Mouse (Mus musculus) splenic B cell, adult 2 months (primary cell): Measurements from ENCODE around the gene Entr1.

ENCODE experiments used
- DNase-seq: peaks from one replicate; pipeline ENCODE4 v3.0.0-alpha.2; 2011; ENCODE audit warnings: low read depth, low spot score
- H3K27me3 ChIP-seq: 2 replicates; pipeline ENCODE4 v1.6.1; 2012; ENCODE audit warnings: mild to moderate bottlenecking, low read length, moderate library complexity, mixed read lengths; ENCODE audit not compliant: control insufficient read depth, poor library complexity, insufficient read depth, severe bottlenecking
- H3K36me3 ChIP-seq: 2 replicates; pipeline ENCODE4 v1.6.1; 2012; ENCODE audit warnings: mild to moderate bottlenecking, low read length, moderate library complexity, mixed read lengths; ENCODE audit not compliant: control insufficient read depth, poor library complexity, insufficient read depth, severe bottlenecking

Gene Entr1

GRCm38 (mm10) chr2:26389154-26389690 lies at the start of gene Entr1, which contains the start of gene Pmpca:
TSS of gene Entr1 (minus strand) at chr2:26389316.
TSS of gene Pmpca (plus strand) at chr2:26389339.
- no peaks in the 10 kb centered on the region for H3K27me3 ChIP-seq
- DNase-seq: peak; percentile 88
- peaks cover 27% of the 10 kb centered on the region for H3K36me3 ChIP-seq

DNA sequence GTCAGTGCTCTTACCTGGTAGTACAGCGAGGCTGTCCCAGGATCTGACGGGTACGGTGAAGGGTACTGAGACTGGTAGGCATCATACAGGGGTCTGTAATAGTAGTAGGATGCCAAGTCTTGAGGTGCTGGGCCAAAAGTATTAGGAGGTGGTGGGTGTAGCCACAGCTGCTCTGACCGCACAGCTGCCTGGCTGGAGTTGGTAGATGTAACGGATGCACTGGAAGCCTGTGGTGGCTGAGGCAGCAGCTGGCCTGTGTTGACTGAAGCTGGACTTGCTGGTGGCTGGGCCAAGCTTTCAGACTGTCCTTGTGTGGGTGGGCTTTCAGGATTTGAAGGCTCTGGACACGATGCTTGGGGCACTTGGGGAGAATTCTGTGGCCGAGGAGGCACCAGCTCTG lies 49.3 kb upstream of the Entr1 start:
- Histone ChIP-seq H3K27me3 (no peaks in the 10 kb centered on the region), H3K36me3 (peaks cover 7% of the 10 kb centered on the region)
- DNase-seq: no peak

DNA sequence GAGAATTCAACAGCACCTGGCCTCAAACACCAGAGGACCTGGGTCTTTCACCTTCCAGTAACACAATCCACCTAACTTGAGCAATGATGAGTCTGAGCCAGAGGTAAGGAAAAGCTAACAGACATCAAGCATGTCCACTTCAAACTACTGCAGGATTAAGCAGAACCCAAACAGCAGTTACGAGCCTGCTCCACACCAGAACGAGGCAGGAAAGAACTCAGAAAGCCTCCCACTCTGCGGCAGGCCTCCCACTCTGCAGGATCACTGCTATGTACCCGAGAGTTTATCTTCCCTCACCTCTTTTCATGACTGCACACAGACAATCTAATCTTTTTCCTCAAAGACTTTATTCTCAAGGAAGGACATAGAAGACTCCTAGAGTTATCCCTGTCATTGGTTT lies 48.1 kb upstream of the Entr1 start:
- DNase-seq: no peak
- Histone ChIP-seq H3K36me3 (peaks cover 7% of the 10 kb centered on the region), H3K27me3 (no peaks in the 10 kb centered on the region)

- Histone ChIP-seq H3K36me3 (peaks cover 8% of the 10 kb centered on the region), H3K27me3 (no peaks in the 10 kb centered on the region)
- no peak for DNase-seq
Measured at GRCm38 (mm10) chr2:26434791-26435572, 45.9 kb upstream of the Entr1 start.

- DNase-seq: no peak
- Histone ChIP-seq H3K27me3 (no peaks in the 10 kb centered on the region), H3K36me3 (peaks cover 7% of the 10 kb centered on the region)
Measured at GRCm38 (mm10) chr2:26429851-26430250, 40.7 kb upstream of the Entr1 start.

DNA sequence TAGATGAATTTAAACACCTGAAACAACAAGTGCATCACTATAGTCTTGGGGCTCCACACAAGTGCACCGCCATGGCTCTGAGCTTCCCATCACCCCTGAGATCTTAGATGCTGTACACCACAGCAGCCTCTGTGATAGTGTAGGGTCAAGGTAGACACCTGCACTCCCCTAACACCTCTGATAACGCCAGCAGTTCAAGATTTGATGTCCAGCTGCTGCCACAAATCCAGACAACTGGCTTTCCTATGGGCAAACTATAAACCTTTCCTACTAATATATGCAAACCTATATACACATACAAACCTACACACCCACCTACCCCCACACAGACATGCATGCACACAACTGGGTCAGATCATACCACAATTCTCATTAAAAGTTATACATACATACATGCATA lies 35.4 kb upstream of the Entr1 start:
- DNase-seq: no peak
- Histone ChIP-seq H3K36me3 (peaks cover 19% of the 10 kb centered on the region), H3K27me3 (no peaks in the 10 kb centered on the region)

DNA sequence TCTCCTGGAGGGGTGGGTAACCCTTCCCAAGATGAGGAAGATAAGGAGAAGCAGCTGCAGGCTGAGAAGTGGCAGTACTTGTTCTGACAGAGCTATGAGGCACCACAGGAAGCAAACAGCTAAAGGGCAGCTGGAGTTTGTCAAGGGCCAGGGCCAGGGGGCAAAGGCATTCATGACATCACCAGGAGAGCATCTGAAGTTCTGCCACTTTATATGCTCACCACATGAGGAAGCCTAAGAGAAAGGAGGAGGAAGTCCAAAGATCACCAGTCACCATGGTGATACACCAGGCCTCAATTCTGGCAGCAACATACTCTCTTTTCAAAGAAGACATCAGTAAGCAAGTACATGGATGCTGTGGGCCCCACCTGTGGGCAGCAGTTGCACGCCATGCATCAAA lies 34.0 kb upstream of the Entr1 start:
- H3K27me3 ChIP-seq: no peaks in the 10 kb centered on the region
- peaks cover 14% of the 10 kb centered on the region for H3K36me3 ChIP-seq
- DNase-seq: no peak

- no peak for DNase-seq
- H3K27me3 ChIP-seq: no peaks in the 10 kb centered on the region
- H3K36me3 ChIP-seq: peaks cover 14% of the 10 kb centered on the region
Measured at GRCm38 (mm10) chr2:26421969-26422368, 32.9 kb upstream of the Entr1 start.

DNA sequence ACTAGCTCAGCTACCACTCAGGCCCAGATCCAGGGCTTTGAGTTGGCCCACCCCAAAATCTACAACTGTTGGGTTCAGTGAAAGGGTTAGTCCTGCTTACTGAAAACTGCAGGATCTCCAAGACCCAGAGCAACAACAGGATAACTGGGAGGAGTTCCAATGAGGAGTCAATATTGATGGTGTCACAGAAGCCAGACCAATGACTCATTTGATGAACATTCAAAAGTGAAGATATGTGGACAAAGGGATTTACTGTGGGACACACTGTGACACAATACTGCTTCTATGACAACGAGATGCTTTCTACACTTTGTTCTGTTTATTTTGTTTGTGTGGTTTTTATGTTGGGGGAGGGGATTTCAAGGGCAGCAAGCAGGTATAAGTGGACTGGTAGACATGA lies 29.0 kb upstream of the Entr1 start:
- Histone ChIP-seq H3K36me3 (peaks cover 15% of the 10 kb centered on the region), H3K27me3 (no peaks in the 10 kb centered on the region)
- DNase-seq: no peak

DNA sequence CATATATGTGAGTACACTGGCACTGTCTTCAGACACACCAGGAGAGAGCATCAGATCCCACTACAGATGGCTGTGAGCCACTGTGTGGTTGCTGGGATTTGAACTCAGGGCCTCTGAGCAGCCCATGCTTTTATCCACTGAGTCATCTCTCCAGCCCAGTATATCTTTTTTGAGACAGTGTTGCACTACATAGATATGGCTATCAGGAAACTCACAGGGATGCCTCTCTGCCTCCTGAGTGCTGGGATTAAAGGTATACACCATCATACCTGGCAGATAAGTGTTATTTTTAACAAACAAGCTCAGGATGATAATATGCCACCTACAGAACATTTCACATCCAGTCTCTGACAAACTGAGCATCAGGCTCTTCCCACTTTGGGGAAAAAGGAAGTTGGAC lies 27.9 kb upstream of the Entr1 start:
- DNase-seq: no peak
- peaks cover 12% of the 10 kb centered on the region for H3K36me3 ChIP-seq

GRCm38 (mm10) chr2:26410931-26411411 lies 21.9 kb upstream of the Entr1 start:
- Histone ChIP-seq H3K36me3 (peaks cover 3% of the 10 kb centered on the region), H3K27me3 (no peaks in the 10 kb centered on the region)
- no peak for DNase-seq

More for the DNA sequence above, 27.9 kb upstream of the Entr1 start:
- no peaks in the 10 kb centered on the region for H3K27me3 ChIP-seq

- Histone ChIP-seq H3K36me3 (no peaks in the 10 kb centered on the region; the same call in none of the 2 replicates), H3K27me3 (no peaks in the 10 kb centered on the region)
- no peak for DNase-seq
Measured at GRCm38 (mm10) chr2:26410091-26410490, 21.0 kb upstream of the Entr1 start.

GRCm38 (mm10) chr2:26409362-26409761 lies 20.2 kb upstream of the Entr1 start:
- Histone ChIP-seq H3K36me3 (no peaks in the 10 kb centered on the region; the same call in none of the 2 replicates), H3K27me3 (no peaks in the 10 kb centered on the region)
- no peak for DNase-seq

DNA sequence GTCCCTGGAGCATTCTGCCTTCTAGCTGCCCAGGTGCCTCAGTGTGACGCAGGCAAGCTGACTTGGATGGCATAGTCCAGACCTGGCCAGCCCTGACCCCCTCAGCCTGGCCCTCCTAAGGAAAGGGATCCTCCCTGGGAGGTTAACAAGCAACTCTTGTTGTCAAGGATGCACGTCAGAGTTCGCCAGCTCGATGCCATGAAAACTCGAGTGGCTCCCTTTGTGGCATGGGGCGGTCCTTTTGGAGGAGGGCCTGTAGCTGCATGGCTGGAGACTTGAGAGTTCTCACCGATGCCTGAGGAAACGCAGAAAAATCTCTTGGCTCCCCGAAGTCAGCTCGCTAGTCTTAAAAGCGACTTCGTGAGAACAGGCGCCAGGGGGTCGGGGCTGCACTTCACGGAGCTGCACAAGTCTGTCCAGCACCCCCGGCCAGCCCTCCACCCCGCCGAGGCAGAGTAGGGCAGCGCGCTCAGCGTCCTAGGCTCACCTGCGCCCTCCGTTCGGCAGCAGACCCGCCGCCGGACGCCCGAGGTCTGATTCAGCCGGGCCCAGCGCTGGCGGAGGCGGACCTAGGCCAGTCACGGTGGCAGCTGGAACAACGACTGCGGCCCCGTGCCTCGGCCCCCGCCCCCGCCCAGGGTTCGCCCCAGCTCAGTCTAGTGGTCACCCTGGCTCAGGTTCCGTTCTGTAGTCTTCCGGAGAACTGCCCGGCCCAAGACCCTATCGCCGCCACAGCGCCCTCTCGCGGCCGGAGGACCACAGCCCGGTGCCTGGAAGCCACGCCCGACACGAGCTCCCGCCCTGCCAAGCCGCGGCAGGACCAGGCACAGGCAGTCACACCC lies 19.6 kb upstream of the Entr1 start, which contains the start of gene Inpp5e:
Inpp5e (minus strand) TSS at position 689 of the 842 bp plus-strand sequence.
- DNase-seq: peak; percentile 96
- Histone ChIP-seq H3K27me3 (no peaks in the 10 kb centered on the region), H3K36me3 (no peaks in the 10 kb centered on the region; the same call in 1 of the 2 replicates)

DNA sequence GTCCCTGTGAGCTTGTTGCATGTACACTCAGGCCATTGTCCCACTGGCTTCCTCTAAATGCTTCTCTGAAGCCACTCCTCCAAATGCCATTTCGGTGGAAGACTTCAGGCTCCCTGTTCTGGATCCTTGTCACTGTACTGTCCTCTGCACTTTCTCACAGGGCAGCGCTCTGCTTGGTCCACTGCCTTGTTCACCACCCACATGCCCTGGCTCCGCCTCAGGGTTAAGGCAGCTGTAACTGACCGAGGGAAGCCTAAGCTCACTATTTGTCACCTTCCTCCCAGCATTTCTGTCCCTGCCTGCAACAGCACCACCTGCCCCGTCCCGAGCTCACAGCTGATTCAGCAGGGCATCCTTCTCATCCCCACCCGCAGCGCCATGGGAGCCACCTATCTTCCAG lies 14.2 kb upstream of the Entr1 start:
- Histone ChIP-seq H3K36me3 (peaks cover 10% of the 10 kb centered on the region), H3K27me3 (no peaks in the 10 kb centered on the region)
- DNase-seq: no peak
